ENCODE assay signal across 17 mouse cellular contexts in the genomic region with DNA sequence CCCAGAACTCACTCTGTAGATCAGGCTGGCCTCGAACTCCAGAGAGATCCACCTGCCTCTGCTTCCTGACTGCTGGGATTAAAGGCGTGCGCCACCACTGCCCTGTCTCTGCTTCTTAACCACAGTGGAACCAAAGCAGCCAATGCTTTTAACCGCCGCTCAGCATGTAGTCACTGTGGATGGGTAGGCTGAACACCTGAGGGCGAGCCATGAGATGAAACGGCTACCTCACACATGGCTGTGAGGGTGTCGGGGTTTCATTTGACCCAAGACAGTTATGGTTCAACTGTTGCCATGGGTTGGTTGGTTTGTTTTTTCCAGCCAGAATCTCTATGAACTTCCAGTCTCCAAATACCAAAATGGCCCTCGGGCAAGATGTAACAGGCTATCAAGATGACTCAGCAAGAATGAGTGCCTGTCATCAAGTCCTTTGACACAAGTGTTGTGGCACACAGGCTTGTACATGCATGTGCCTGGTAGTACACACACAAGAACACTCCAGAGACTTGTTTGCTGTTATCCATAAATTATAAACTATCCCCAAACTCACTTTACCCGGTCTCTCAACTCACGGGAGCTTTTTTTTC. TPM values are rescaled to one million over a fixed set of nuclear protein-coding genes. Genes with fewer than 3 reads are reported as not detected.
DNase-seq lines count a peak whose midpoint lies in the region; ATAC-seq and TF ChIP-seq lines count a peak whose summit lies in the region.
"Had no signal": no experiment of that assay in that cellular context is flagged by ENCODE, and none has a peak within 500 bp of the region (broad histone marks: within the 10 kb centered on the region; RNA-seq: fewer than 3 reads in every experiment).

No protein-coding gene starts in this region.

- no peaks in the 10 kb centered on the region for H3K9me3 ChIP-seq in heart, embryonic 13.5 days
- no peaks in the 10 kb centered on the region for H3K9me3 ChIP-seq in liver, embryonic 15.5 days (replicated peaks)
- H3K9me3 ChIP-seq: forebrain, embryonic 15.5 days; heart, embryonic 15.5 days; limb, embryonic 13.5 days; stomach, embryonic 15.5 days had no signal

- no peak for DNase-seq in heart, postnatal 14 days
- DNase-seq in 416B (ENCODE audit: low read depth), result peak; percentile 57
- no peak for DNase-seq in gastrocnemius, postnatal 14 days
- no peak for DNase-seq in urinary bladder, postnatal 36 days (ENCODE audit: low spot score in 2 of 2)
- no peak for DNase-seq in adrenal gland, adult 8-10 months
- DNase-seq: adrenal gland, postnatal 14 days; cerebellum, adult 11 months; gastrocnemius, postnatal 25 days; lung, postnatal 36 days had no signal

- no peak for TF ChIP-seq CTCF in bone marrow, adult 2 months (IDR thresholded peaks at IDR 0.05; ENCODE audit: control insufficient read depth, insufficient read depth, low read length)

- H3K36me3 ChIP-seq in heart, embryonic 13.5 days, result no peaks in the 10 kb centered on the region
- no peaks in the 10 kb centered on the region for H3K36me3 ChIP-seq in liver, embryonic 15.5 days (replicated peaks)
- H3K36me3 ChIP-seq: forebrain, embryonic 15.5 days; heart, embryonic 15.5 days; limb, embryonic 13.5 days; stomach, embryonic 15.5 days had no signal

- no peak overlapping the region for H3K4me2 ChIP-seq in heart, embryonic 13.5 days
- H3K4me2 ChIP-seq in liver, embryonic 15.5 days, result peak overlapping the region; percentile 66
- H3K4me2 ChIP-seq: forebrain, embryonic 15.5 days; heart, embryonic 15.5 days; limb, embryonic 13.5 days; stomach, embryonic 15.5 days had no signal

- 86% methylated on average over 11 of the region's 11 CpGs for WGBS in heart, embryonic 13.5 days
- 60% methylated on average over 11 of the region's 11 CpGs for WGBS in bone marrow, adult 2 months
- 56% methylated on average over 11 of the region's 11 CpGs for WGBS in liver, embryonic 15.5 days (ENCODE audit: insufficient replicate concordance)

- no peak for TF ChIP-seq POLR2A in bone marrow, adult 2 months (IDR thresholded peaks at IDR 0.05; ENCODE audit: borderline replicate concordance, control insufficient read depth, low read depth, low read length)

- intact Hi-C loops in heart, postnatal 14 days (cut with DNase I), result no loop called here
- intact Hi-C loops in gastrocnemius, postnatal 14 days (cut with DNase I; ENCODE audit: low total_unique reads), result no loop called here

- H3K9ac ChIP-seq in heart, embryonic 13.5 days, result no peak overlapping the region
- H3K9ac ChIP-seq in liver, embryonic 15.5 days, result no peak overlapping the region
- H3K9ac ChIP-seq: forebrain, embryonic 15.5 days; heart, embryonic 15.5 days; limb, embryonic 13.5 days; stomach, embryonic 15.5 days had no signal

- no peak for ATAC-seq in heart, embryonic 13.5 days (ENCODE audit: extremely low read depth, insufficient number of reproducible peaks, low FRiP score, low TSS enrichment)
- no peak for ATAC-seq in liver, embryonic 15.5 days (ENCODE audit: insufficient read depth)
- ATAC-seq: forebrain, embryonic 15.5 days; hindbrain, postnatal 0 days had no signal

- H3K27me3 ChIP-seq in heart, embryonic 13.5 days (replicated peaks), result no peaks in the 10 kb centered on the region
- H3K27me3 ChIP-seq in liver, embryonic 15.5 days, result no peaks in the 10 kb centered on the region
- H3K27me3 ChIP-seq: forebrain, embryonic 15.5 days; heart, embryonic 15.5 days; limb, embryonic 13.5 days; stomach, embryonic 15.5 days had no signal

- peaks cover 32% of the 10 kb centered on the region for H3K4me1 ChIP-seq in heart, embryonic 13.5 days
- H3K4me1 ChIP-seq in bone marrow, adult 2 months (ENCODE audit: control insufficient read depth, insufficient read depth, low read length), result peaks cover 43% of the 10 kb centered on the region
- H3K4me1 ChIP-seq in liver, embryonic 15.5 days (replicated peaks), result peaks cover 93% of the 10 kb centered on the region
- H3K4me1 ChIP-seq: forebrain, embryonic 15.5 days; limb, embryonic 13.5 days; stomach, embryonic 15.5 days had no signal

- no peak overlapping the region for H3K4me3 ChIP-seq in heart, embryonic 13.5 days
- no peak overlapping the region for H3K4me3 ChIP-seq in bone marrow, adult 2 months (replicated peaks; ENCODE audit: control insufficient read depth, low read depth, low read length)
- H3K4me3 ChIP-seq in liver, embryonic 15.5 days (replicated peaks), result no peak overlapping the region
- H3K4me3 ChIP-seq: forebrain, embryonic 15.5 days; heart, embryonic 15.5 days; limb, embryonic 13.5 days; stomach, embryonic 15.5 days had no signal

- H3K27ac ChIP-seq in heart, embryonic 13.5 days (replicated peaks), result 0 out of 2 replicates have a peak overlapping the region, but pooled peaks have one; percentile 3
- H3K27ac ChIP-seq in bone marrow, adult 2 months (ENCODE audit: control insufficient read depth, insufficient read depth, low read depth, low read length, poor library complexity), result peak overlapping the region; percentile 74
- H3K27ac ChIP-seq in liver, embryonic 15.5 days (replicated peaks), result peak overlapping the region; percentile 89
- H3K27ac ChIP-seq: forebrain, embryonic 15.5 days; heart, embryonic 15.5 days; hindbrain, postnatal 0 days; limb, embryonic 13.5 days; stomach, embryonic 15.5 days had no signal

RNA-seq across cellular contexts. Expression of a gene that starts 54.9 kb away (rescaled TPM):
- 13.0 and 13.9 TPM in 2 replicates for polyA plus RNA-seq in heart, embryonic 13.5 days (2015; fragmentation: Nextera tagmentation; extraction: Ambion mirVana)
- total RNA-seq in heart, postnatal 14 days (2021), result 10 to 100 TPM; 78.3 to 78.4 TPM
- 9.3 and 23.0 TPM in 2 replicates for polyA plus RNA-seq in bone marrow, adult 2 months (2011; ENCODE audit: insufficient read depth, insufficient read length, low replicate concordance, missing spikeins)
- polyA plus RNA-seq in liver, embryonic 15.5 days (2015; fragmentation: Nextera tagmentation; extraction: Ambion mirVana), result 3.8 and 4.6 TPM in 2 replicates
- 100 to 1,000 TPM; 126 to 130 TPM for total RNA-seq in gastrocnemius, postnatal 14 days (2021)
- 10 to 100 TPM in 3 of 4 experiments, 1 to 10 TPM in 1; 8.9 to 23.2 (median 16.2) TPM for total RNA-seq in adrenal gland, adult 8-10 months (2022)

Comparison
In these comparisons a context has a peak if more than half of its experiments do, and no peak if none do; other contexts are left out.
1. H3K27ac ChIP-seq: peak in every context shown above with its lines; median percentile 89 in liver, embryonic 15.5 days; 74 in bone marrow, adult 2 months; 3 in heart, embryonic 13.5 days.